Mouse (Mus musculus): Measurements from ENCODE around the gene Lrig1.

GRCm38 (mm10) chr6:94596761-94597485 is 103.0 kb downstream of the Lrig1 start:
- TF ChIP-seq CTCF (IDR thresholded peaks at IDR 0.05; ENCODE audit: low read depth, low read length), result no peak
- no peak for TF ChIP-seq POLR2A (IDR thresholded peaks at IDR 0.05; ENCODE audit: borderline replicate concordance, low read depth, low read length)

Data from bone marrow macrophage, adult 2 months (primary cell).